Comparison of ENCODE assay signal across 10 mouse cellular contexts in the genomic region with DNA sequence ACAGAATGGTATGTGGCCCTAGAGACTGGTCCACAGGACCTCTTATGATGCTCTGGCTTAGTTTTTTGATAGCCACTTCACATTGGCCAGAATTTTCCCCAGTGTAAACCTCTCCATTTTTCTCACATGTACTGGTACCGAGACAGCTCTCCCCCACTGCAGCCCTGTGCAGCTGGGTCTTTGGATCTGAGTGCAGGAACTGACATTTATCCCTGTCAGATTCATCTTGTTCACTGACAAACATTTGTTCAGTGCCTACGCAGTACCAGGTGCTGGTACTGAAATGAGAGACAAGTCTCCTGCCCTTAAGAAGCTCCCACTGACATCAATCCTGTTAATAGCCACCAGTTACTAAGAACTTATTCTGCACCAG. TPM values are rescaled to one million over a fixed set of nuclear protein-coding genes. Genes with fewer than 3 reads are reported as not detected.
A peak's percentile ranks its signal among the peaks of the same experiment; 100 is the strongest.
DNase-seq lines count a peak whose midpoint lies in the region; ATAC-seq and TF ChIP-seq lines count a peak whose summit lies in the region.
"Had no signal": no experiment of that assay in that cellular context is flagged by ENCODE, and none has a peak within 500 bp of the region (broad histone marks: within the 10 kb centered on the region; RNA-seq: fewer than 3 reads in every experiment).

No protein-coding gene starts in this region.

- peak overlapping the region; percentile 83 for H3K27ac ChIP-seq in left cerebral cortex, adult 2 months
- H3K27ac ChIP-seq in forebrain, embryonic 15.5 days (replicated peaks), result no peak overlapping the region
- no peak overlapping the region for H3K27ac ChIP-seq in neural tube, embryonic 13.5 days (replicated peaks)

- TF ChIP-seq CTCF in left cerebral cortex, adult 2 months (IDR thresholded peaks at IDR 0.05), result no peak

- no peaks in the 10 kb centered on the region for H3K36me3 ChIP-seq in forebrain, embryonic 15.5 days
- H3K36me3 ChIP-seq in neural tube, embryonic 13.5 days, result no peaks in the 10 kb centered on the region

- no peaks in the 10 kb centered on the region for H3K27me3 ChIP-seq in forebrain, embryonic 15.5 days
- H3K27me3 ChIP-seq in neural tube, embryonic 13.5 days, result no peaks in the 10 kb centered on the region

- no peak overlapping the region for H3K9ac ChIP-seq in forebrain, embryonic 15.5 days (replicated peaks)
- H3K9ac ChIP-seq in neural tube, embryonic 13.5 days, result peak overlapping the region; percentile 60; the same call in 1 of the 2 replicates

- WGBS in forebrain, embryonic 15.5 days, result 74% methylated on average over 2 of the region's 2 CpGs
- 67% methylated on average over 2 of the region's 2 CpGs for WGBS in neural tube, embryonic 13.5 days

- H3K9me3 ChIP-seq in forebrain, embryonic 15.5 days, result no peaks in the 10 kb centered on the region
- H3K9me3 ChIP-seq in neural tube, embryonic 13.5 days, result no peaks in the 10 kb centered on the region

- H3K4me3 ChIP-seq in left cerebral cortex, adult 2 months, result peak overlapping the region; percentile 33
- peak overlapping the region; percentile 34 for H3K4me3 ChIP-seq in forebrain, embryonic 15.5 days
- H3K4me3 ChIP-seq in neural tube, embryonic 13.5 days, result peak overlapping the region; percentile 28; the same call in 1 of the 2 replicates

- peak overlapping the region; percentile 58 for H3K4me2 ChIP-seq in forebrain, embryonic 15.5 days (replicated peaks)
- peak overlapping the region; percentile 58 for H3K4me2 ChIP-seq in neural tube, embryonic 13.5 days

- DNase-seq in left cerebral cortex, adult 2 months (ENCODE audit: extremely low spot score in 1 of 2, low spot score in 2 of 2), result no peak
- no peak for DNase-seq in left cerebral cortex, postnatal 10 days (ENCODE audit: extremely low spot score in 1 of 2, low spot score in 2 of 2)
- peak; percentile 74 to 81 for DNase-seq in layer of hippocampus, postnatal 14 days (ENCODE audit: low spot score in 2 of 2)
- no peak for DNase-seq in c-Kit-positive CD71-positive TER-119-positive erythroid progenitor cells, embryonic 14.5 days (ENCODE audit: low spot score)
- DNase-seq in Muller cell, postnatal 12 days (ENCODE audit: inconsistent ontology term), result no peak
- DNase-seq in testis, postnatal 10 days (ENCODE audit: low spot score), result no peak

- intact Hi-C loops in left cerebral cortex, adult 2 months (cut with DNase I), result loop anchor here (1.0 kb wide), 2 partner anchors 83 to 104 kb away; no protein-coding TSS in a partner anchor
- intact Hi-C loops in left cerebral cortex, postnatal 10 days (cut with DNase I), result loop anchor here (1.0 kb wide), 1 partner anchor 104 kb away; no protein-coding TSS in a partner anchor

- peaks cover 8% of the 10 kb centered on the region for H3K4me1 ChIP-seq in forebrain, embryonic 15.5 days
- H3K4me1 ChIP-seq in neural tube, embryonic 13.5 days (replicated peaks), result peaks cover 9% of the 10 kb centered on the region

- ATAC-seq in forebrain, embryonic 15.5 days (replicated peaks), result no peak; the same call in 1 of the 2 replicates
- no peak; the same call in 1 of the 2 replicates for ATAC-seq in neural tube, embryonic 13.5 days (ENCODE audit: low read depth)

RNA-seq across cellular contexts. Expression of gene Slc22a8, which starts 12.1 kb away (rescaled TPM):
- total RNA-seq in left cerebral cortex, adult 2 months (2021), result 10 to 100 TPM; 12.5 TPM
- 10 to 100 TPM; 19.9 to 20.2 TPM for total RNA-seq in left cerebral cortex, postnatal 10 days (2021)
- polyA plus RNA-seq in forebrain, embryonic 15.5 days (2015; fragmentation: Nextera tagmentation; extraction: Ambion mirVana), result 5.5 and 6.1 TPM in 2 replicates
- 10 to 100 TPM; 17.9 to 18.8 TPM for total RNA-seq in layer of hippocampus, postnatal 14 days (2021)
- 3.4 and 3.8 TPM in 2 replicates for polyA plus RNA-seq in neural tube, embryonic 13.5 days (2015; fragmentation: Nextera tagmentation; extraction: Ambion mirVana)
- total RNA-seq: MEL; neutrophil, adult 5-6 weeks had no signal

RNA-seq across cellular contexts. Expression of gene Slc22a6, which starts 38.9 kb away (rescaled TPM):
- 1 to 10 TPM; 5.2 to 7.3 TPM for total RNA-seq in left cerebral cortex, adult 2 months (2021)
- total RNA-seq in left cerebral cortex, postnatal 10 days (2021), result 1 to 10 TPM; 4.9 to 5.9 TPM
- 6.6 and 7.8 TPM in 2 replicates for polyA plus RNA-seq in forebrain, embryonic 15.5 days (2015; fragmentation: Nextera tagmentation; extraction: Ambion mirVana)
- total RNA-seq in layer of hippocampus, postnatal 14 days (2021), result 1 to 10 TPM; 1.6 to 3.3 TPM
- 2.0 and 2.1 TPM in 2 replicates for polyA plus RNA-seq in neural tube, embryonic 13.5 days (2015; fragmentation: Nextera tagmentation; extraction: Ambion mirVana)
- total RNA-seq: MEL; neutrophil, adult 5-6 weeks had no signal

Comparison
In these comparisons a context has a peak if more than half of its experiments do, and no peak if none do; other contexts are left out.
1. DNase-seq: peak in layer of hippocampus, postnatal 14 days (2 of 2); none in left cerebral cortex, adult 2 months (0 of 2), left cerebral cortex, postnatal 10 days (0 of 2), c-Kit-positive CD71-positive TER-119-positive erythroid progenitor cells, embryonic 14.5 days (single experiment), Muller cell, postnatal 12 days (single experiment) and testis, postnatal 10 days (single experiment).
2. Peak in every context shown above with its lines, with median percentiles within 50 percentile points of each other: H3K4me3 ChIP-seq.